Mouse (Mus musculus) adrenal gland, postnatal 10 days (tissue): ENCODE results near the gene Abca12. TPM values are rescaled to one million over a fixed set of nuclear protein-coding genes. Genes with fewer than 3 reads are reported as not detected.

Experiments used
- DNase-seq: peaks from one replicate; pipeline ENCODE4 v3.0.0; 2021; ENCODE audit warnings: mixed read lengths
- total RNA-seq, 2 experiments: library from RNA; stranded (reverse); gene quantifications; 2 replicates each; pipeline ENCODE4 v1.2.3; 2021

Abca12 gene
- total RNA-seq, 2 experiments from 2014 or later: 0.03 TPM; not detected in 1

GRCm38 (mm10) chr1:71330349-71330748, 84.4 kb downstream of the Abca12 start:
- no peak for DNase-seq

GRCm38 (mm10) chr1:71312171-71312570, 102.5 kb downstream of the Abca12 start:
- DNase-seq: no peak

- DNase-seq: no peak
Measured at GRCm38 (mm10) chr1:71310614-71311013, 104.1 kb downstream of the Abca12 start.

GRCm38 (mm10) chr1:71307362-71307761, 107.3 kb downstream of the Abca12 start:
- no peak for DNase-seq

GRCm38 (mm10) chr1:71306196-71306595, 108.5 kb downstream of the Abca12 start:
- no peak for DNase-seq

GRCm38 (mm10) chr1:71304588-71304987, 110.1 kb downstream of the Abca12 start:
- DNase-seq: no peak

GRCm38 (mm10) chr1:71297021-71297420, 117.7 kb downstream of the Abca12 start:
- DNase-seq: no peak

GRCm38 (mm10) chr1:71296585-71296984, 118.1 kb downstream of the Abca12 start:
- DNase-seq: no peak

- no peak for DNase-seq
Measured at GRCm38 (mm10) chr1:71291917-71292316, 122.8 kb downstream of the Abca12 start.

- peak; percentile 84 for DNase-seq
Measured at GRCm38 (mm10) chr1:71289511-71289910, 125.2 kb downstream of the Abca12 start.

- peak; percentile 24 for DNase-seq
Measured at GRCm38 (mm10) chr1:71276940-71277339, 137.8 kb downstream of the Abca12 start.

- no peak for DNase-seq
Measured at GRCm38 (mm10) chr1:71272550-71272949, 142.2 kb downstream of the Abca12 start.

GRCm38 (mm10) chr1:71272077-71272476, 142.6 kb downstream of the Abca12 start:
- no peak for DNase-seq

GRCm38 (mm10) chr1:71270083-71270482, 144.6 kb downstream of the Abca12 start:
- no peak for DNase-seq

GRCm38 (mm10) chr1:71266630-71267029, 148.1 kb downstream of the Abca12 start:
- DNase-seq: no peak

- DNase-seq: no peak
Measured at GRCm38 (mm10) chr1:71263532-71263931, 151.2 kb downstream of the Abca12 start.

GRCm38 (mm10) chr1:71244647-71245046, 170.1 kb downstream of the Abca12 start:
- DNase-seq: no peak

GRCm38 (mm10) chr1:71241396-71241795, 173.3 kb downstream of the Abca12 start:
- no peak for DNase-seq

GRCm38 (mm10) chr1:71239586-71239985, 175.1 kb downstream of the Abca12 start:
- no peak for DNase-seq

GRCm38 (mm10) chr1:71235335-71235734, 179.4 kb downstream of the Abca12 start:
- DNase-seq: no peak

- DNase-seq: peak; percentile 2
Measured at GRCm38 (mm10) chr1:71231211-71231610, 183.5 kb downstream of the Abca12 start.

- no peak for DNase-seq
Measured at GRCm38 (mm10) chr1:71203581-71203980, 211.1 kb downstream of the Abca12 start.

- DNase-seq: peak; percentile 17
Measured at GRCm38 (mm10) chr1:71196191-71196590, 218.5 kb downstream of the Abca12 start.

GRCm38 (mm10) chr1:71195333-71195732, 219.4 kb downstream of the Abca12 start:
- DNase-seq: no peak

GRCm38 (mm10) chr1:71193931-71194330, 220.8 kb downstream of the Abca12 start:
- DNase-seq: no peak
